Mouse (Mus musculus) kidney, adult 10 weeks (tissue): ENCODE results near the gene Snx6. TPM values are rescaled to one million over a fixed set of nuclear protein-coding genes. Genes with fewer than 3 reads are reported as not detected.

Source experiments
- polyA plus RNA-seq: library from polyadenylated mRNA; stranded (reverse); fragments of 350-450 nt; fragmentation: Illumina TruSeq; extraction: RNeasy Lipid Tissue Mini Kit (QIAGEN cat#74804); gene quantifications from one replicate; pipeline ENCODE4 v1.2.3, GENCODE M21; 2014; ENCODE audit warnings: low read depth, low replicate concordance

Gene Snx6
- 325 TPM for polyA plus RNA-seq

DNA sequence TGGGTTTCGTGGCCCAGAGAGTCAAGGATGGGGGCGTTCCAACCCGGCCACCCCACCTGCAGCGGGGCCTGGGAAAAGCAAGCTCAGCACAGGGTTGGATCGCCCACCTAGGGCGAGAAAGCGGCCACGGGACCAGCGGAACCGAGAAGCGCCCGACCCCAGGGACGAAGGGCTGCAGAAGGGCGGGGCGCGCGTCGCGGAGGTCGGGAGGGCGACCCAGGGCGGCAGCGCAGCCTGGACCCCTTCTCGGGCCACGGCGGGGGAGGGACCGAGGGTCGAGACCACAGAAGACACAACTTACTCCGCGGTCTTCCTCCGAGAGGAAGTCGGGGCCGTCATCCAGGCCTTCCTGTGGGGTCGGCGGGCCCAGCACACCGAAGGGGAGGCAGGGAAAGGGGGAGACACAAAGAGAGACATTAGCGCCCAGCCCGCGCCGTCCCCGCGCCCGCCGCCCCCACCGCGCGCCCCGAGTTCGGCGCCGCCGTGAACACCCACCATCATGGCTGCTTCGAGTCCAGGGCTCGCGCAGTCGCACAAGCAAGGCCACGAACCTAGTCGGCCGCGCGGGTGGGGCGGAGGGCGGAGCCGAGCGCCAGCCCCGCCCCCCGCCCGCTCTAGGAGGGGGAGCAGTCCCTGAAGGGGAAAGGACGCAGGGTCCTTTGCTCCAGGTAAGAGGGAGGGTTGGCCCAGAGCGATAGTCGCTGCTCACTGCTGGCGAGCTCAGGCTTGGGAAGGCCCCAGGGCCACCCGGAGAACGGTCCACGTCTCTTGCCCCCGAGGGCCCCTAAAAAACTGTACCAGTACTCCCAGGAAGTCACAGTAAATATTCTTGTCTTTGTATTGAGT is at the start of gene Snx6:
Gene Snx6, minus strand, starts transcription at position 551 of the 846 bp plus-strand sequence.

Other genes starting within 250 kb of the Snx6 start
- gene Sptssa, start 139.1 kb downstream of the Snx6 start, polyA plus RNA-seq = 262 TPM
- 83.4 TPM for gene Eapp, start 99.8 kb downstream of the Snx6 start, polyA plus RNA-seq
- 367 TPM for gene Cfl2, start 67.2 kb upstream of the Snx6 start, polyA plus RNA-seq
- gene Gm20403, start 190.8 kb upstream of the Snx6 start, polyA plus RNA-seq = not detected
- 10.2 TPM for gene Baz1a, start 218.6 kb upstream of the Snx6 start, polyA plus RNA-seq